Mouse (Mus musculus) frontal cortex, postnatal 25 days (tissue): ENCODE results near the gene Mtrf1.
"Not testable (repeated sequence)": the region's sequence is repeated elsewhere in the genome, so short reads cannot be mapped to it uniquely, and the experiment has no call there.

Experiments used
- DNase-seq, 2 experiments: peaks; one replicate each; pipeline ENCODE4 v3.0.0; 2022; ENCODE audit warnings: low spot score in 2 of 2

Mtrf1 gene

GRCm38 (mm10) chr14:79397321-79398122, at the start of gene Mtrf1:
Gene Mtrf1 (plus strand): TSS chr14:79397772.
- peak; percentile 48 to 54 for DNase-seq

- no peak for DNase-seq
Observed at GRCm38 (mm10) chr14:79358055-79358454, 39.5 kb upstream of the Mtrf1 start.

GRCm38 (mm10) chr14:79377041-79377440, 20.5 kb upstream of the Mtrf1 start:
- no peak for DNase-seq

GRCm38 (mm10) chr14:79383120-79383519, 14.5 kb upstream of the Mtrf1 start:
- no peak for DNase-seq

DNA sequence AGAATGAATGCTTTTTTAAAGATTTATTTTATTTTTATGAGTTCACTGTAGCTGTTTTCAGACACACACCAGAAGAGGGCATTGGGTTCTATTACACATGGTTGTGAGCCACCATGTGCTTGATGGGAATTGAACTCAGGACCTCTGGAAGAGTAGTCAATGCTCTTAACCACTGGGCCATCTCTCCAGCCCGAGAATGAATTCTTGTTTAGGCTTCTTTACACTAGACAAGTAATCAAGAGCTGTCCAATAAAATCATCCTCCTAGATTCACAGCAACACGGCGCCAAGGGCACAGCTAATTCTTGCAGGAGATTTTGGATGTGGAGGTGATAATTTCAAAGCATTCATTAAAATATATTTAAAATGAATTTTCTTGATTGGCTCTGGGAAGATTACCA, 9.3 kb upstream of the Mtrf1 start:
- no peak for DNase-seq

DNA sequence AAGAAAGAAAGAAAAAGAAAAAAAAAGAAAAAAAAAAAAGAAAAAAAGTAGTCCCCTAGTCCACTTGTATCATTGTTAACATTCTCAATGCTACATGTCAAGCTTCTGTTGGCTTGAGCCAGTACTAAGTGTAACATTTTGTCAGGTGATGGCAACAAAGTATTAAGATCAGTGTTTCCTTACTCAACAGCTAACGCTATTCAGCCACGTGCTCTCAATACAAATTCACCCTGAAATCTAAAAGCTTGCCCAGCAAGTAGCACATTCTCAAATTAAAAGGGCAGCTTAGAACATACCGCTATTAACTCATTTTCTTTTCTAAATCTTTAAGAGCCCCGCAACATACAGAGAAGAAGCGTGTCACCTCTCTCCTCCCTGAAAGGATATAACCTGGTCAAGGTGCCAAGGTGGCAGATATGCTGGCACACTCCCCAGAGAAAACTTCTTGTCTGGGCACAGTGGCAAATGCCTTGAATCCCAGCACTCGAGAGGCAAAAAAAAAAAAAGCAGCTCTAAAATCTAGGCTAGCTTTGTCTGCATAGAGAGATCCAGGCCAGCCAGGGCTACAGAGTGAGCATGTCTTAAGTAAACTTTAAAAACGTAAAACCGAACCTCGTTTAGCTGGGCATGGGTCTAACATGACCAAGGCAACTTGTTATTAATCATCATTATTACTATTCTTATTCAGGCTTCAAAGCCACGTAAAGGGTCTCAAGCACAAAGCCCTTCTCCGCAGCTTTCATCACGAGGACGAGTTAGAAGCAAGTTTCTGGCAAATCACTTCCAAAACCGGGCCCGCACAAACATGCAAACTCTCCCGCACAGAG, 7.9 kb upstream of the Mtrf1 start:
- DNase-seq, result no peak

DNA sequence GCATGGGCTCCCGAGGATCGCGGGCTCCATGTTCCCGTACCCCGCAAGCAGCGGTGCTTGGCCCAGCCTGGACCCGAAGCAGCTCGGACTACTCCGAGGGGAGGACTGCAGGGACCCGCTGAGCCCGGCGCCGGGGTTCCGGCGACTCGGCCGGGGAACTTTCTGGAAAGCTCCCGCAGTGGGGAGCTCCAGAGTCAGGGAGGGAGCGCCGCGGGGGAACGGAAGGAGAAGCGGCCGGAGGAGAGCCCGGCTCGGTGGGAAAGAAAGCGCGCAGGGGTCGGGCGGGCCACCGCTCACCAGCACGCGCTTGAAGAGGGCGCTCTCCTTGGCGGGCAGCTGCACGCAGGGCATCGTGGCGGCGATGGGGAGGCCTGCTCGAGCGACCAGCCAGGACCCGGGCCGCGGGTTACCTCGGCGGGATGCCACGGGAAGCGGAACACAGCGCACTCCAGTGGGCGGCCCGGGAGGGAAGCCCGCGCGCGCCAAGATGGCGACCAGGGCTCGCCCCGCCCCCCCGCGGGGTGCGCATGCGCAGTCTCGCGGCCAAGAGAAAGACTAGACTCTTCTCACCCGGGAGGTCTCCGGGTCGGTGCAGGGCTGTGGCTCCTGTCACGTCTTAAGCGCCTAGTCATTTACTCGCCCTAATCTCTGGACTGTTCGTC, 7.2 kb upstream of the Mtrf1 start, which contains the start of gene Naa16:
Naa16 (minus strand) TSS at position 514 of the 662 bp plus-strand sequence.
- DNase-seq, result peak; percentile 91 to 92

GRCm38 (mm10) chr14:79393289-79393688, 4.3 kb upstream of the Mtrf1 start:
- DNase-seq, result no peak

- no peak for DNase-seq
Observed at GRCm38 (mm10) chr14:79394564-79394963, 3.0 kb upstream of the Mtrf1 start.

DNA sequence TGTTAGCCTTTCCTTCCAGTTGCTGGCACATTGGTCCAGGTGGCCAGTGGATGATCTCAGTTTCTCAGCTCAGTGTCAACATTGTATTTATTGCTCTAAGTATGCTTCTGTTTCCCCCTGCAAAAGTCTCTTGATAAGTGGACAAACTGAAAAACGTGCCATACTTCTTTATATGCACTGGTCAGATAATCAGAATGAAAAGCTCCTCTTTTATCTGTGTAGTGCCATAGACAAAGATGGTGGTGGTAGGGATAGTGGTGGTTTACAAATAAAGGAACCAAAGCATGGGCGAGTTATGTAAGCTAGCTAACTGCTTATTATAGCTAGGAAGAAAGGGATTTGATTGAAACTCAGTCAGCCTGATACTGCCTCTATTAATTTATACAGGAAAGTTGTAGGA, 10.1 kb downstream of the Mtrf1 start:
- DNase-seq, result no peak

DNA sequence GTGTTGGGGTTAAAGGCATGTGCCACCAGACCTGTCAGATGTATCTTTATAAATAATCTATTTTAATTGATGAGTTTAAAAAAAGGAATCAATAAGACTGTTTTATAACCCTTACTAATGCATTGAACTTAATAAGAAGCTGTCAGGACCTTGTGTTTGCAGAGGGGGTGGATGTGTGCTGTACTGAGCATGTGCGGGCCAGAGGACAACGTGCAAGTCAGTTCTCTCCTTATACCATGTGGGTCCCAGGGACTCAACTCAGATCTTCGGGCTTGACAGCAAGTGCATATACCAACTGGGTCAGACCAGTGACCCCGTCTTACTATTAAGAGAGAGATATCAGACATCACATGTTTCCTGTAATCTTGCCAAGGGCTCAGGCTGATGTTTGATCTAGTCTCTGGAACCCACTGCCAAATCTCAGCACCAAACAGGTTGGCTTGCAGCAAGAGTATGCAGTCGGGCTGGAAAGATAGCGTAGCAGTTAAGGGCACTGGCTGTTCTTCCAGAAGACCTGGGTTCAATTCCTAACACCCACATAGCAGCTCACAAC, 11.8 kb downstream of the Mtrf1 start:
- no peak for DNase-seq

DNA sequence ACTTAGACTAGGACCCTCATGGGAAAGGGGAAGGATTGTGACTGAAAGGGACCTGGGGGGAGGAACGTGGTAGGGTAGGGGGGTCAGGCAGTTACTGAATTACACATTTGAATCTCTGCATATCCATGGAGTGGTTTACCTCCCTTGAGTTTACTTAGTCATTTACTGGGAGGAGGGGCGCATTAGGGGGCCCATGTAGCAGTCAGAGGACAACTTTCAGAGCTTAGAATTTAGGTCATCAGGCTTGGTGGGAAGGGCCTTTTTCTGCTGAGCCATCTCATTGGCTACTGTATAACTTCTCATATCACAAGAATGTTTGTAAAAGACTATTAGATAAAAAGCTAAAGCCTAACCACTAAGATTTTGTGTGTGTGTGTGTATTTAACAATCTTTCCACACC, 13.1 kb downstream of the Mtrf1 start:
- no peak for DNase-seq

DNA sequence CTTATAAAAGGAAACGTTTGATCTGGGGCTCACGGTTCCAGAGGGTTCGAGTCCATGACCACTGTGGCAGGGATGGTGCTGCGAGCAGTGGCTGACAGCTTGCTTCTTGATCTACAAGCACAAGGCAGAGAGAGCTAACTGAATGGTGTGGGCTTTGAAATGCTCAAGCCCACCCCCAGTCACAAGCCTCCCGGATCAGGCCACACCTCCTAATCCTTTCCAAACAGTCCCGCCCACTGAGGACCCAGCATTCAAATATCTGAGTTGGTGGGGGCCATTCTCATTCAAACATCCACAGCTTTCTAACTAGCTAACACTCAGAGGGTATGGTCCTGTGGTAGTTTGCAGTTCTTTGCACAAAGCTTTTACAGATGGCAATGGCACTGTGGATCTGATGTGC, 15.5 kb downstream of the Mtrf1 start:
- DNase-seq, result no peak

DNA sequence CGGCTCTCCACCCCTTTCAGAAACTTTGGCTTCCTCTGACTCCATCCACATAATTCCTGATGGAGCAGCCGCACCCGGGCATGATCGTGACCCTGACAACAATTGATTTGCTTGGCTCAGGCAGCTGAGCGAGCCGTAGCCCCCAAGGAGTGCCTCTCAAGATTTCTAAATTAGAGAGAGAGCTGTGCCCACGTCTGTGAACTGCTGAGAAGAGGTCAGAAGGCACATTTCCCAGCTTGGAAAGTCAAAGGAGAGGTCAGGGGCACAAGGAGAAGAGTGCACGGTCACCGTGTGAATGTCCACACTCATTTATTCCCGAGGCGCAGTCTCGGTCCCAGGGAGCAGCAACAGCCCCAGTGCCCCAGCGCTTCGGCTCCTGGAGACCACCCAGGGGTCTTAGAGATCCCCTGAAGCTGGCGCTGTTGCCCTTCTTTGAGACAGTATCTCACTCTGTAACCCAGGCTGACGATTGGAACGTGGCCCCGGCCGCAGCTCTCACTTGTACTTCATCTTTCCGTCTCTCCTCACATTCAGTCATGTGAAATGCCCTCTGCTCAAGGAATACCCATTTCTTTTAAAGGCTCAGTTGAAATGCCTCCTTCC, 22.6 kb downstream of the Mtrf1 start:
- DNase-seq, result no peak

- DNase-seq, result peak; percentile 84 to 90
Observed at GRCm38 (mm10) chr14:79425979-79426729, 28.6 kb downstream of the Mtrf1 start, which contains the start of gene Kbtbd7. Gene Kbtbd7 (plus strand): TSS chr14:79426511.

GRCm38 (mm10) chr14:79426730-79427365, 29.3 kb downstream of the Mtrf1 start:
- not testable (repeated sequence) for DNase-seq

DNA sequence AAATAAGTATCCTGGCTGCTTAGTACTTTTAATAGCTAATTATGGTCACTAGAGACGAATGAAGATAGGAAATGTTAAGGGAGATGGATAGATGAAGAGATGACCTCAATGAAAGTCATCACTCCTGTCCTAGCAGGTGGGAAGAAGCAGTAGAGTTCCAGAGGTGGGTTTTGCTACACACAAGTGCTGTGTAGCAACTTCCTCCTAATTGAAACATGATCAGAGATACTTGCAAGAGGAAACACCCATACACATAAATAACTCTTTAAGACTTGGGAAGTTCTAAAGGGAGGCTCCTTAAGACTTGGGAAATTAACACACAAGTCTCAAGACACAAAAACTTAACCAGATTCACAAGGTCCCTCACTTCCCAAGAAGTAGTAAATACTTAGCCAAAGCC, 36.5 kb downstream of the Mtrf1 start:
- no peak for DNase-seq

- DNase-seq, result no peak
Observed at GRCm38 (mm10) chr14:79440655-79441054, 43.1 kb downstream of the Mtrf1 start.

GRCm38 (mm10) chr14:79441441-79441840, 43.9 kb downstream of the Mtrf1 start:
- no peak for DNase-seq

GRCm38 (mm10) chr14:79444601-79445000, 47.0 kb downstream of the Mtrf1 start:
- DNase-seq, result no peak
